Mouse (Mus musculus): ENCODE results near the gene D16Ertd472e. TPM values are rescaled to one million over a fixed set of nuclear protein-coding genes. Genes with fewer than 3 reads are reported as not detected.

D16Ertd472e gene
- 1 to 10 TPM; 4.9 to 5.5 TPM for total RNA-seq (2021)

- intact Hi-C loops (cut with DNase I) = loop anchor here (5.0 kb wide), 1 partner anchor 199 kb away; the partner anchor contains the start of gene Btg3
- DNase-seq = peak; percentile 88 to 90
Observed at GRCm38 (mm10) chr16:78576478-78577084, at the start of gene D16Ertd472e. Gene D16Ertd472e (minus strand): TSS chr16:78576708.

GRCm38 (mm10) chr16:78622755-78623154, 46.2 kb upstream of the D16Ertd472e start:
- DNase-seq = no peak
- intact Hi-C loops (cut with DNase I) = no loop called here

DNA sequence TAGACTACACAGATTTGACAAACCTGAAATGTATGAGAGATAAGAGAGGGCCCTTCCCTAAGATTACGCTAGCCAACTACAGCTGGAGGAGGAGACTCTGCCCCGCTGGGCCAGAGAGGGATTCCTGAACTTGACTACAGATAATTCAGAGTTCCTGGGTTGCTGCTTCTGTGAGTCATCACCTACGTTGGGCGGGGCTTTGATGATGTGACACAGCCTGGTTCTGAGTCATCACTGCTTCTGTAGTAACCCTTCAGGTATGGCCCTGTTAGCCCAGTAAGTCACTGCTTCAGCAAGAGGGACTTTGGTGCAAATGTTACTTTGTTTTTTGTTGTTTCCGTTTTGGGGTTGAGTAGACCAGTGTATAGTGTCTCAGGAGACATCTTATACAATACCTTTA, 42.9 kb upstream of the D16Ertd472e start:
- peak; percentile 16 to 22 for DNase-seq
- intact Hi-C loops (cut with DNase I) = no loop called here

- intact Hi-C loops (cut with DNase I) = loop anchor here (2.0 kb wide), 1 partner anchor 17 kb away; no protein-coding TSS in a partner anchor
- DNase-seq = no peak
Observed at GRCm38 (mm10) chr16:78617757-78618532, 41.4 kb upstream of the D16Ertd472e start.

GRCm38 (mm10) chr16:78606202-78606601, 29.7 kb upstream of the D16Ertd472e start:
- DNase-seq = no peak
- intact Hi-C loops (cut with DNase I) = loop anchor here (1.0 kb wide), 1 partner anchor 9 kb away; no protein-coding TSS in a partner anchor

DNA sequence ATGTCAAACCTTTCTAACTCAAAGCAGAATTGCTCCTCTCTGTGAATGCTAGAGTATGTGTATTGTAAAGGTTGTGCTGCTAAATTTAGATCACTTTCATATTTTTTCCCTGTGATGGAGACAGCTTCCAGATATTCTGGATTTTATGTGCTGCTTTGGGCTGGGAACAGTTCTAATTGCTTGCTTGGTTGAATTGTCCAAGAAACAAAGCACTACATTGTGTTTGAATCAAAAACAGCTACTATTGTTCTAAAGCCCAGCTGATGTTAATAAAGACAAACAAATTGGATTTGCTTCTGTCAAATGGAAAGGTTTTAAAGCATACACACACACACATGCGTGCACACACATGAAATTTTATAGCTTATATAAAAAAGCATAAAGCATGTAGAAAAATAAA, 22.4 kb upstream of the D16Ertd472e start:
- no peak for DNase-seq
- intact Hi-C loops (cut with DNase I) = no loop called here

DNA sequence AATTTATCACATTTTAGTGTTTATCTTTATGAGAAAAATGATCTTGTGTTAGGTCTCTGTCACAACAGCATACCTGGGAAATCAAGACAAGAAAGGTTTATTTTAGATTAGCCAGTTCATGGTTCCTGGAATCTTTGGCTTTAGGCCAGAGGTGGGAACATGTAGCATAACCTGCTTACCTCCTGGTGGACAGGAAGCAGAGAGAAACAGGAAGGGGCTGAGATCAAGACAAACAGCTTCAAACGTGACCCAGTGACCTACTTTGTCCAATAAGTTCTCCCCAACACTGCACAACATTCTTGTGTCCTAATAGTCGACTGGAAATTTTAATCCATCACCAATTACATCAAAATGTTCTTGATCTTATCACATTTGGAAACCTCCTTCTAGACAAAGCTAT, 19.9 kb upstream of the D16Ertd472e start:
- no peak for DNase-seq
- intact Hi-C loops (cut with DNase I) = no loop called here

DNA sequence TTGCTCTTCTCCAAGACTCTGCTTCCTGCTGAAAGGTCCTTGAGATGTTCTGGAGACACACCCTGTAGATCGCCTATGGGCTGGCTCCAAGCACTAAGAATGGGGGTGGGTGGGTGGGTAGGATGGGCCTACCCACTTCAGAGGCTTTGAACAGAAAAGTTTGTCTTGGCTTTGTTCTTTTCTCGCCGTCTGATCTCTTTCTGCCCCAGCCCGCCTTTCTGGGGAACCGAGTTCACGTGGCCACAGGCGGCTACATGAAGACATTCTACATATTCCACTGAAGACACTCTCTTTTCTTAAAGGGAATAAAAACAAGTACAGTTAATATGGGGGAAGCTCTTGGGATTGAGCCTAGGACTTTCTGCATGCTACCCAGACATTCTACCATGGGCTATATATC, 19.3 kb upstream of the D16Ertd472e start:
- no peak for DNase-seq
- intact Hi-C loops (cut with DNase I) = no loop called here

- intact Hi-C loops (cut with DNase I) = no loop called here
- no peak for DNase-seq
Observed at GRCm38 (mm10) chr16:78594154-78594553, 17.6 kb upstream of the D16Ertd472e start.

DNA sequence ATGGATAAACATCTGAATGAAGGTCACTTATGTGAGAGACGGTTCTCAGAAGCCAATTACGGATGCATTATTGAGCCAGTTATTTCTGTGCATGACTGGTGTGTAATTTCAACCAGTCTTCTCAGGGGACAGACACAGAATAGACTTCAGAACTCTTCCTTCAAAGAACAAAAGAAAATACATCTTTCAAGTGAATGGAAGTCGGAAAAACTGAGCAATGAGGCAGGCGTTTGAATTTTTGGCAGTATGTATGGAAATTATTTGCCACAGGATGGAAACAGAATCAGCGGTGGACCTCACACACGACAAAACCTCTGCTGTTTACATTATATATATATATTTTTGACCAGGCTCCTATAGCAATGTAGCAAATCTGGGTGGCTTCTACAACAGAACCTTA, 14.6 kb upstream of the D16Ertd472e start:
- DNase-seq = no peak
- intact Hi-C loops (cut with DNase I) = no loop called here

DNA sequence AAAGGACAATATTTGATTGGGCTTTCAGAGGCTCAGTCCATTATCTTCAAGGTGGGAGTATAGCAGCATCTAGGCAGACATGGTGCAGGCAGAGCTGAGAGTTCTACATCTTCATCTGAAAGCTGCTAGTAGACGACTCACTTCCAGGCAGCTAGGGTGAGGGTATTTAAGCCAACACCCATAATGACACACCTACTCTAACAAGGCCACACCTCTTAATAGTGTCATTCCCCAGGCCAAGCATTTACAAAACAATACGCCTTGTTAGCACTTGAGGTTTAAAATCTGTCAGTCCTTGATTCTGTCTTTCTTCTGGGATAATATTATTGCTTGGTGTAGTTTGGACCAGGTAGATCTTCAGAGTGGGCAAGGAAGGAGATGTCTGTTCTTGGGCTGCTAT, 12.3 kb upstream of the D16Ertd472e start:
- DNase-seq = no peak
- intact Hi-C loops (cut with DNase I) = no loop called here

DNA sequence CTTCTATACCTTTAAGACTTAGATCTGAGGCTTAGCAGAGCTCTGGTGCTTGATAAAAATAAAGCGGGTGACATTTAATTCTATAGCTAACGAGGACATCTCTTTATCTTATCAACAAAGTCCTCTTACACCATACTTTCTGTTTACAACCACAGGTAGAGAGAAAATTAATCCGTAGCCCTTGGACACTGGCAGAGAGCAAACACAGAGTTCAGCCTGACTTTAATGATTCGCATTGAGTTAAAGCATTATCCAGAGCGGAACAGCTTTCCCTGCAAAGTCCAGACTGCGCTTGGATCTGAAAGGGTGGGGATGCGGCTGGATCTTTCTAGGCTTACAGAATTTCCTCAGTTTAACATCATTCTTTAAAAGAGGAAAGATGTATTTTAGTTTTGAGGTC, 10.1 kb upstream of the D16Ertd472e start:
- intact Hi-C loops (cut with DNase I) = no loop called here
- DNase-seq = no peak

GRCm38 (mm10) chr16:78585664-78586397, 9.3 kb upstream of the D16Ertd472e start:
- no peak for DNase-seq
- intact Hi-C loops (cut with DNase I) = no loop called here

DNA sequence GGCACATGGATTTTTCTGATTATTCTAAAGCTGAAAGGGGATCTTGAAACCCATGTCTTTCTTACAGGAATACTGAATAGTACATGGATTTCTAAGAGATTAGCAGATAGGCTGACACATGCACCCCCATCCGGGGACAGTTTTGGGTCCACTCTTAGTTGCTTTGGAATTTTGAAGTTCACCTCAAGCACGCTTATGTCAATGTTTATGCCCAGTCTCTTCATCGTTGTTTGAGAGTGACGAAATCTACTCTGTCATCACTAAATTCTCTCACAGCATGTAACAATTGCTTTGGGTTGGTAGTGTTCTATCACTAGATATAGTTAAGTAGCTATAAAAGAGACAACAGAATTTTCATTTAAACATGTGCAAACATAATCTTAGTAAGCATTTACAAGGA, 8.7 kb upstream of the D16Ertd472e start:
- DNase-seq = no peak
- intact Hi-C loops (cut with DNase I) = no loop called here

DNA sequence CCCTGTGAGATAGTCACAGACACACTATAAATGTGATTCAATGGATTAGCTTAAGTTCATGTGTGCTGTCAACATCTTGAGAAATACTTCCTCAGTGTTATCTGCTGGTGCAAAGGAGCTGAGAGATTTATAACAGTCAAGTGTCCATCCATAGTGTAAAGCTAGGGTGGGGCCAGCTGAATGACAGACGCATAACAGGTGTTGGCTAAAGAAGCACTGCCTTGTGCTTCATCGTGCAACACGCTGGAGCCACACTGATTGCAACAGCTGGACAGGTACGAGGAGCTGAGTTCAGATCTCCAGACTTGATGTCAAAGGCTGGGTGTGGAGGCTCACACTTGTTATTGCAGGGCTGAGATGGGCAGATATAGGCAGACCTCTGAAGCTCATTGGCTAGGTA, 7.5 kb upstream of the D16Ertd472e start:
- intact Hi-C loops (cut with DNase I) = no loop called here
- DNase-seq = no peak

DNA sequence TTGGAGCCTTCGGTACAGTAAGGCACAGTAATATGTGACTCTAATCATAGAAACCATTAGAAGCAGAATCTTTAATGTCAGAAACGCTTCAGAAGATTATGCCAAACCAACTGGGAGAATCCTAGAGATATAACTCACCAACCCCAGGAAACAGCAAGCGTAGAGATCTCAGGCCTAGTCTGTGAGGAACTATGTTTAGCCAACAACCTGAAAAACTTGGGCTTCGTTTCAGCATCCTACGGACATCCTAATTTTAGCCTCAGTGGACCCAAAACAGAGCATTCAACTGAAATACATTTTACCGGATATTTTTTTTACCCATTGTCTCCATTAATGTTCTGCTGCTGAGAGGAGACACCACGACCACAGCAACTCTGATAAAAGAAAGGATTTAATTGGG, 3.9 kb upstream of the D16Ertd472e start:
- intact Hi-C loops (cut with DNase I) = no loop called here
- no peak for DNase-seq

- DNase-seq = no peak
- intact Hi-C loops (cut with DNase I) = loop anchor here (5.0 kb wide), 1 partner anchor 202 kb away; the partner anchor contains the start of gene Btg3
Observed at GRCm38 (mm10) chr16:78579386-78579785, 2.9 kb upstream of the D16Ertd472e start.

DNA sequence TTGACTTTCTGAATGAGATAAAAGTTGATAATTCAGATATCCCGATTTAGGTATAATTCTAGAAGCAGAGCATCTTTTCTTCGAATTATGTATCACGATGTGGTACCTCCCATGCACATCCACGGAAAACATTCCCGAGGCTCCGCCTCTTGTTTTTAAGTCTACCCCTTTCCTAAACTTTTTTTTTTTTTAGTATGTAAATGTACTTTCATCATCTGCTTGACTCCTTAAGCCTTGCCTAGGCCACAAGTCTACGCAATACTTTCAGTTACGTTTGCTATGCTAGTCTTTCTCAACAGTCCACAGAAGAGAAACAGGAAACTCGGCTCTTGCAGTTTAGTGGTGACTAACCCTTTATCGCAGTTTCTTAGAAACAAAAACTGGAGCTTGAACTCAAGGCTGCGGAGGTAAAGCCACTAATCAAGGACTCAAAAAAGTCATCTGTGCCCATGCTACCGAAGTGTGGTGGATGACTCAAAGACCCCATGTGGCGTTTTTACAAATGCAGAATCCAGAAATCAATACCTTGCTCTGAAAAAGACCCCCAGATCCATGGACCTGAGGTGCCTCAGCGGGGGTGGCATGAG, 670 bp upstream of the D16Ertd472e start:
- intact Hi-C loops (cut with DNase I) = loop anchor here (5.0 kb wide), 1 partner anchor 200 kb away; the partner anchor contains the start of gene Btg3
- peak; percentile 13 to 30 for DNase-seq

GRCm38 (mm10) chr16:78575852-78576477, 543 bp downstream of the D16Ertd472e start:
- intact Hi-C loops (cut with DNase I) = loop anchor here (5.0 kb wide), 1 partner anchor 199 kb away; the partner anchor contains the start of gene Btg3
- DNase-seq = peak in 1 of 2 experiments; percentile 10

- intact Hi-C loops (cut with DNase I) = loop anchor here (5.0 kb wide), 1 partner anchor 198 kb away; the partner anchor contains the start of gene Btg3
- DNase-seq = no peak
Observed at GRCm38 (mm10) chr16:78575190-78575851, 1.2 kb downstream of the D16Ertd472e start.
